Mouse (Mus musculus) urinary bladder, postnatal 25 days (tissue): Measurements from ENCODE around the gene Olfr538.
"Not testable (repeated sequence)": the region's sequence is repeated elsewhere in the genome, so short reads cannot be mapped to it uniquely, and the experiment has no call there.

ENCODE experiments used
- DNase-seq: peaks from one replicate; pipeline ENCODE4 v3.0.0; 2022; ENCODE audit warnings: low spot score

The Olfr538 gene

DNA sequence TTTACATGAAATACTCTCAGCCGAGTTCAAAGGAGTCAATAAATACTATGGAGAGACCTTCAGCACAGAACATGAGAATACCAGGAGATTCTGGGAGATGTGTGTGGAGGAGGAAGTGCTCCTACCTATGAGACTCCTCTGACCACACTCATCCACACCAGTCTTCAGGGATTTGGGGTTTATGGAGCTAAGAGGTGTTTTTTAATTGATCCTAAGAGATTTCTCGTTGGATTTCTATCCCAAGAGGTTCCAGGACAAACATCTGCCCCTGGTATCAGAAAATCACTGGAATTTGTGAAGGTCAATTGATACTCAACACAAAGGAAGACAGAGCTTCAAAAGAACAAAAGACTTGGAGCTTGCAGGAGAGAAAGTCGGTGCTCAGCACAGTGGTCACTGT lies at the start of gene Olfr538:
TSS of gene Olfr538 (plus strand) at position 301 of the 400 bp plus-strand sequence.
- no peak for DNase-seq

GRCm38 (mm10) chr7:140539746-140540145 lies 27.9 kb upstream of the Olfr538 start:
- no peak for DNase-seq

DNA sequence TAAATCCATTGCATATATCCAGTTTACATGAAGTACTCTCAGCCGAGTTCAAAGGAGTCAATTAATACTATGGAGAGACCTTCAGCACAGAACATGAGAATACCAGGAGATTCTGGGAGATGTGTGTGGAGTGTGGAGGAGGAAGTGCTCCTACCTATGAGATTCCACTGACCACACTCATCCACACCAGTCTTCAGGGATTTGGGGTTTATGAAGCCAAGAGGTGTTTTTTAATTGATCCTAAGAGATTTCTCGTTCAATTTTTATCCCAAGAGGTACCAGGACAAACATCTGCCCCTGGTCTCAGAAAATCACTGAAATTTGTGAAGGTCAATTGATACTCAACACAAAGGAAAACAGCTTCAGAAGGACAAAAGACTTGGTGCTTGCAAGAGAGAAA lies 33.3 kb downstream of the Olfr538 start, which contains the start of gene Olfr46:
TSS of gene Olfr46 (plus strand) at position 301 of the 400 bp plus-strand sequence.
- DNase-seq = not testable (repeated sequence)
